Mouse (Mus musculus): Measurements from ENCODE around the gene Tet3. TPM values are rescaled to one million over a fixed set of nuclear protein-coding genes. Genes with fewer than 3 reads are reported as not detected.

The Tet3 gene
- total RNA-seq, 1 experiment: 6.0 TPM

GRCm38 (mm10) chr6:83415356-83415940, 43.4 kb downstream of the Tet3 start:
- DNase-seq (ENCODE audit: low read depth, low spot score): no peak
- H3K4me1 ChIP-seq (ENCODE audit: control insufficient read depth in 2 of 2, insufficient read depth in 2 of 2, low read length in 2 of 2, poor library complexity in 1 of 2): no peaks in the 10 kb centered on the region; a peak in 1 of 4 replicates

GRCm38 (mm10) chr6:83414601-83415355, 44.1 kb downstream of the Tet3 start:
- no peak for TF ChIP-seq HCFC1 (IDR thresholded peaks at IDR 0.05; ENCODE audit: borderline replicate concordance, insufficient read depth, low read length)
- no peak for TF ChIP-seq ZC3H11A (IDR thresholded peaks at IDR 0.05; ENCODE audit: borderline replicate concordance, low read depth, low read length)
- no peak for TF ChIP-seq ZNF384 (IDR thresholded peaks at IDR 0.05; ENCODE audit: low read depth, low read length)
- TF ChIP-seq MAFK (IDR thresholded peaks at IDR 0.05; ENCODE audit: insufficient read depth, low read depth, low read length): no peak
- TF ChIP-seq CHD2 (IDR thresholded peaks at IDR 0.05; ENCODE audit: low read depth, low read length): no peak
- in situ Hi-C loops (cut with MboI; ENCODE audit: low sequenced_read_pairs in 2 of 2, unreplicated experiment in 2 of 2): no loop called here
- no peak for DNase-seq (ENCODE audit: low read depth, low spot score)
- Histone ChIP-seq H3K36me3 (ENCODE audit: control insufficient read depth, insufficient read depth, low read length, poor library complexity, severe bottlenecking) (no peaks in the 10 kb centered on the region), H3K4me3 (ENCODE audit: insufficient read depth in 1 of 2, low read depth in 1 of 2, low read length in 2 of 2, poor library complexity in 1 of 2, severe bottlenecking in 1 of 2) (no peak overlapping the region), H3K9me3 (ENCODE audit: control insufficient read depth, insufficient read depth, low read depth, low read length) (no peaks in the 10 kb centered on the region), H3K9ac (ENCODE audit: insufficient read depth, low read depth, low read length, poor library complexity, severe bottlenecking) (no peak overlapping the region), H3K4me1 (ENCODE audit: control insufficient read depth in 2 of 2, insufficient read depth in 2 of 2, low read length in 2 of 2, poor library complexity in 1 of 2) (no peaks in the 10 kb centered on the region; a peak in 1 of 4 replicates), H3K27ac (ENCODE audit: insufficient read depth, low read depth, low read length, poor library complexity, severe bottlenecking) (no peak overlapping the region)

More at GRCm38 (mm10) chr6:83415356-83415940, 43.4 kb downstream of the Tet3 start:
- in situ Hi-C loops (cut with MboI; ENCODE audit: low sequenced_read_pairs in 2 of 2, unreplicated experiment in 2 of 2): no loop called here
- no peak for TF ChIP-seq ZNF384 (IDR thresholded peaks at IDR 0.05; ENCODE audit: low read depth, low read length)
- no peak for TF ChIP-seq MAFK (IDR thresholded peaks at IDR 0.05; ENCODE audit: insufficient read depth, low read depth, low read length)
- TF ChIP-seq CHD2 (IDR thresholded peaks at IDR 0.05; ENCODE audit: low read depth, low read length): no peak
- no peak for TF ChIP-seq HCFC1 (IDR thresholded peaks at IDR 0.05; ENCODE audit: borderline replicate concordance, insufficient read depth, low read length)
- TF ChIP-seq ZC3H11A (IDR thresholded peaks at IDR 0.05; ENCODE audit: borderline replicate concordance, low read depth, low read length): no peak
- no peak overlapping the region for H3K9ac ChIP-seq (ENCODE audit: insufficient read depth, low read depth, low read length, poor library complexity, severe bottlenecking)
- no peak overlapping the region for H3K4me3 ChIP-seq (ENCODE audit: insufficient read depth in 1 of 2, low read depth in 1 of 2, low read length in 2 of 2, poor library complexity in 1 of 2, severe bottlenecking in 1 of 2)
- H3K27ac ChIP-seq (ENCODE audit: insufficient read depth, low read depth, low read length, poor library complexity, severe bottlenecking): no peak overlapping the region
- no peaks in the 10 kb centered on the region for H3K36me3 ChIP-seq (ENCODE audit: control insufficient read depth, insufficient read depth, low read length, poor library complexity, severe bottlenecking)
- no peaks in the 10 kb centered on the region for H3K9me3 ChIP-seq (ENCODE audit: control insufficient read depth, insufficient read depth, low read depth, low read length)

- no peaks in the 10 kb centered on the region for H3K36me3 ChIP-seq (ENCODE audit: control insufficient read depth, insufficient read depth, low read length, poor library complexity, severe bottlenecking)
- no peak overlapping the region for H3K9ac ChIP-seq (ENCODE audit: insufficient read depth, low read depth, low read length, poor library complexity, severe bottlenecking)
- in situ Hi-C loops (cut with MboI; ENCODE audit: low sequenced_read_pairs in 2 of 2, unreplicated experiment in 2 of 2): no loop called here
- DNase-seq (ENCODE audit: low read depth, low spot score): no peak
- H3K9me3 ChIP-seq (ENCODE audit: control insufficient read depth, insufficient read depth, low read depth, low read length): no peaks in the 10 kb centered on the region
- no peaks in the 10 kb centered on the region; a peak in 1 of 4 replicates for H3K4me1 ChIP-seq (ENCODE audit: control insufficient read depth in 2 of 2, insufficient read depth in 2 of 2, low read length in 2 of 2, poor library complexity in 1 of 2)
- no peak overlapping the region for H3K4me3 ChIP-seq (ENCODE audit: insufficient read depth in 1 of 2, low read depth in 1 of 2, low read length in 2 of 2, poor library complexity in 1 of 2, severe bottlenecking in 1 of 2)
- TF ChIP-seq ZNF384 (IDR thresholded peaks at IDR 0.05; ENCODE audit: low read depth, low read length): no peak
- TF ChIP-seq MAFK (IDR thresholded peaks at IDR 0.05; ENCODE audit: insufficient read depth, low read depth, low read length): no peak
- no peak for TF ChIP-seq CHD2 (IDR thresholded peaks at IDR 0.05; ENCODE audit: low read depth, low read length)
- no peak for TF ChIP-seq ZC3H11A (IDR thresholded peaks at IDR 0.05; ENCODE audit: borderline replicate concordance, low read depth, low read length)
- TF ChIP-seq HCFC1 (IDR thresholded peaks at IDR 0.05; ENCODE audit: borderline replicate concordance, insufficient read depth, low read length): no peak
- H3K27ac ChIP-seq (ENCODE audit: insufficient read depth, low read depth, low read length, poor library complexity, severe bottlenecking): no peak overlapping the region
These were observed 45.2 kb downstream of the Tet3 start for GRCm38 (mm10) chr6:83413686-83414085.

GRCm38 (mm10) chr6:83412854-83413401, 46.0 kb downstream of the Tet3 start:
- no peaks in the 10 kb centered on the region for H3K9me3 ChIP-seq (ENCODE audit: control insufficient read depth, insufficient read depth, low read depth, low read length)
- DNase-seq (ENCODE audit: low read depth, low spot score): no peak
- no peak overlapping the region for H3K27ac ChIP-seq (ENCODE audit: insufficient read depth, low read depth, low read length, poor library complexity, severe bottlenecking)
- H3K4me1 ChIP-seq (ENCODE audit: control insufficient read depth in 2 of 2, insufficient read depth in 2 of 2, low read length in 2 of 2, poor library complexity in 1 of 2): no peaks in the 10 kb centered on the region; a peak in 1 of 4 replicates
- no peak overlapping the region for H3K9ac ChIP-seq (ENCODE audit: insufficient read depth, low read depth, low read length, poor library complexity, severe bottlenecking)
- H3K36me3 ChIP-seq (ENCODE audit: control insufficient read depth, insufficient read depth, low read length, poor library complexity, severe bottlenecking): no peaks in the 10 kb centered on the region
- in situ Hi-C loops (cut with MboI; ENCODE audit: low sequenced_read_pairs in 2 of 2, unreplicated experiment in 2 of 2): no loop called here
- H3K4me3 ChIP-seq (ENCODE audit: insufficient read depth in 1 of 2, low read depth in 1 of 2, low read length in 2 of 2, poor library complexity in 1 of 2, severe bottlenecking in 1 of 2): no peak overlapping the region
- no peak for TF ChIP-seq ZNF384 (IDR thresholded peaks at IDR 0.05; ENCODE audit: low read depth, low read length)
- no peak for TF ChIP-seq HCFC1 (IDR thresholded peaks at IDR 0.05; ENCODE audit: borderline replicate concordance, insufficient read depth, low read length)
- TF ChIP-seq MAFK (IDR thresholded peaks at IDR 0.05; ENCODE audit: insufficient read depth, low read depth, low read length): no peak
- TF ChIP-seq ZC3H11A (IDR thresholded peaks at IDR 0.05; ENCODE audit: borderline replicate concordance, low read depth, low read length): no peak
- TF ChIP-seq CHD2 (IDR thresholded peaks at IDR 0.05; ENCODE audit: low read depth, low read length): no peak

Data from ES-E14 (cell line).